Comparison of ENCODE assay signal across 23 mouse cellular contexts in genomic region chr2:45541394-45541793, GRCm38 (mm10).
DNase-seq lines count a peak whose midpoint lies in the region; ATAC-seq and TF ChIP-seq lines count a peak whose summit lies in the region.
"Had no signal": no experiment of that assay in that cellular context is flagged by ENCODE, and none has a peak within 500 bp of the region (broad histone marks: within the 10 kb centered on the region; RNA-seq: fewer than 3 reads in every experiment).

No protein-coding gene starts in this region.

- no peaks in the 10 kb centered on the region for H3K9me3 ChIP-seq in liver, embryonic 14.5 days (ENCODE audit: control insufficient read depth, low read length)
- no peaks in the 10 kb centered on the region for H3K9me3 ChIP-seq in liver, embryonic 11.5 days (ENCODE audit: control insufficient read depth, low read length)
- H3K9me3 ChIP-seq in midbrain, embryonic 11.5 days (ENCODE audit: control insufficient read depth, low read length), result no peaks in the 10 kb centered on the region
- no peaks in the 10 kb centered on the region for H3K9me3 ChIP-seq in midbrain, embryonic 10.5 days (replicated peaks)
- H3K9me3 ChIP-seq: embryonic facial prominence, embryonic 10.5 days; embryonic facial prominence, embryonic 12.5 days; forebrain, embryonic 13.5 days; forebrain, embryonic 15.5 days; G1E had no signal

- no peaks in the 10 kb centered on the region for H3K27me3 ChIP-seq in liver, embryonic 14.5 days (ENCODE audit: control insufficient read depth, insufficient read depth, low read length)
- H3K27me3 ChIP-seq in liver, embryonic 11.5 days (replicated peaks; ENCODE audit: control insufficient read depth, insufficient read depth, low read length), result no peaks in the 10 kb centered on the region
- H3K27me3 ChIP-seq in midbrain, embryonic 11.5 days (ENCODE audit: control insufficient read depth, insufficient read depth, low read length), result no peaks in the 10 kb centered on the region
- H3K27me3 ChIP-seq in midbrain, embryonic 10.5 days (ENCODE audit: low read depth, poor library complexity, severe bottlenecking), result no peaks in the 10 kb centered on the region
- H3K27me3 ChIP-seq: CH12.LX; embryonic facial prominence, embryonic 12.5 days; forebrain, embryonic 13.5 days; forebrain, embryonic 15.5 days had no signal

- 56% methylated on average over 3 of the region's 3 CpGs for WGBS in liver, embryonic 14.5 days (ENCODE audit: insufficient replicate concordance)
- 81% methylated on average over 3 of the region's 3 CpGs for WGBS in liver, embryonic 11.5 days
- WGBS in midbrain, embryonic 11.5 days, result 95% methylated on average over 3 of the region's 3 CpGs
- WGBS in midbrain, embryonic 10.5 days, result 94% methylated on average over 3 of the region's 3 CpGs

- H3K4me2 ChIP-seq in liver, embryonic 14.5 days (ENCODE audit: low read depth), result no peak overlapping the region
- no peak overlapping the region for H3K4me2 ChIP-seq in liver, embryonic 11.5 days
- no peak overlapping the region for H3K4me2 ChIP-seq in midbrain, embryonic 11.5 days
- H3K4me2 ChIP-seq: embryonic facial prominence, embryonic 12.5 days; forebrain, embryonic 13.5 days; forebrain, embryonic 15.5 days had no signal

- TF ChIP-seq EP300 in liver, embryonic 14.5 days (IDR thresholded peaks at IDR 0.05; ENCODE audit: low read depth), result 0 out of 2 replicates have a peak, but pooled peaks have one; percentile 24

- no peak for TF ChIP-seq CTCF in liver, embryonic 14.5 days (IDR thresholded peaks at IDR 0.05; ENCODE audit: low read depth)

- H3K4me1 ChIP-seq in liver, embryonic 14.5 days (replicated peaks; ENCODE audit: control insufficient read depth in 2 of 2, insufficient read depth in 2 of 2, low read length in 1 of 2), result no peaks in the 10 kb centered on the region
- no peaks in the 10 kb centered on the region for H3K4me1 ChIP-seq in liver, embryonic 11.5 days (replicated peaks; ENCODE audit: control insufficient read depth, insufficient read depth, low read length)
- H3K4me1 ChIP-seq in midbrain, embryonic 11.5 days (ENCODE audit: control insufficient read depth, insufficient read depth, low read length), result no peaks in the 10 kb centered on the region
- H3K4me1 ChIP-seq in midbrain, embryonic 10.5 days, result no peaks in the 10 kb centered on the region
- H3K4me1 ChIP-seq: forebrain, embryonic 13.5 days; forebrain, embryonic 15.5 days had no signal

- H3K36me3 ChIP-seq in liver, embryonic 14.5 days (replicated peaks; ENCODE audit: control insufficient read depth, insufficient read depth, low read depth), result no peaks in the 10 kb centered on the region
- H3K36me3 ChIP-seq in liver, embryonic 11.5 days (ENCODE audit: control insufficient read depth, insufficient read depth, low read length), result no peaks in the 10 kb centered on the region
- H3K36me3 ChIP-seq in midbrain, embryonic 11.5 days (ENCODE audit: control insufficient read depth, insufficient read depth, low read length), result no peaks in the 10 kb centered on the region
- H3K36me3 ChIP-seq in midbrain, embryonic 10.5 days, result no peaks in the 10 kb centered on the region
- H3K36me3 ChIP-seq: embryonic facial prominence, embryonic 10.5 days; embryonic facial prominence, embryonic 12.5 days; forebrain, embryonic 15.5 days; G1E had no signal

- no peak overlapping the region for H3K9ac ChIP-seq in liver, embryonic 14.5 days (replicated peaks)
- H3K9ac ChIP-seq in liver, embryonic 11.5 days (ENCODE audit: low read depth, low read length), result no peak overlapping the region
- H3K9ac ChIP-seq in midbrain, embryonic 11.5 days (ENCODE audit: low read length), result no peak overlapping the region
- H3K9ac ChIP-seq: embryonic facial prominence, embryonic 12.5 days; forebrain, embryonic 13.5 days; forebrain, embryonic 15.5 days; forebrain, postnatal 0 days had no signal

- no peak overlapping the region for H3K4me3 ChIP-seq in liver, embryonic 14.5 days (ENCODE audit: insufficient read depth in 1 of 2, low read depth in 2 of 2, low read length in 2 of 2)
- no peak overlapping the region for H3K4me3 ChIP-seq in liver, embryonic 11.5 days (ENCODE audit: low read depth, low read length)
- H3K4me3 ChIP-seq in midbrain, embryonic 11.5 days (ENCODE audit: low read depth, low read length), result no peak overlapping the region
- H3K4me3 ChIP-seq in midbrain, embryonic 10.5 days, result no peak overlapping the region
- H3K4me3 ChIP-seq: embryonic facial prominence, embryonic 10.5 days; embryonic facial prominence, embryonic 12.5 days; forebrain, embryonic 13.5 days; forebrain, embryonic 15.5 days had no signal

- DNase-seq in liver, embryonic 14.5 days (ENCODE audit: low read depth in 3 of 3, low spot score in 3 of 3), result no peak
- DNase-seq in liver, embryonic 11.5 days (ENCODE audit: low spot score), result no peak
- DNase-seq in midbrain, embryonic 11.5 days (ENCODE audit: low spot score, missing footprints), result peak; percentile 23
- no peak for DNase-seq in midbrain, embryonic 10.5 days (ENCODE audit: low spot score)
- DNase-seq in urinary bladder, postnatal 4 days (ENCODE audit: low spot score in 2 of 2), result no peak
- DNase-seq: adrenal gland, adult 2 months; adrenal gland, postnatal 10 days; adrenal gland, postnatal 25 days; B cell, adult 2 months; cerebellum, adult 11-12 months; cerebellum, adult 2 months; cerebellum, adult 9-10 months; cerebellum, postnatal 10 days; cerebellum, postnatal 25 days; forebrain, postnatal 0 days had no signal

- no peak for ATAC-seq in liver, embryonic 14.5 days (ENCODE audit: insufficient read depth)
- no peak for ATAC-seq in liver, embryonic 11.5 days (replicated peaks; ENCODE audit: low FRiP score)
- ATAC-seq in midbrain, embryonic 11.5 days (ENCODE audit: low FRiP score), result no peak
- peak; percentile 74 for ATAC-seq in megakaryocyte-erythroid progenitor cell, adult 5-6 weeks (replicated peaks; ENCODE audit: low FRiP score, low TSS enrichment, poor library complexity, severe bottlenecking)
- ATAC-seq: CD4-positive, CD25-positive, alpha-beta regulatory T cell, adult 4 months; forebrain, embryonic 13.5 days; forebrain, embryonic 15.5 days; forebrain, postnatal 0 days had no signal

- no peak overlapping the region for H3K27ac ChIP-seq in liver, embryonic 14.5 days
- no peak overlapping the region for H3K27ac ChIP-seq in liver, embryonic 11.5 days (ENCODE audit: low read depth, low read length)
- no peak overlapping the region for H3K27ac ChIP-seq in midbrain, embryonic 11.5 days (ENCODE audit: low read depth, low read length)
- no peak overlapping the region for H3K27ac ChIP-seq in midbrain, embryonic 10.5 days (replicated peaks)
- H3K27ac ChIP-seq: embryonic facial prominence, embryonic 10.5 days; embryonic facial prominence, embryonic 12.5 days; forebrain, embryonic 13.5 days; forebrain, embryonic 15.5 days had no signal
